In the genomic region with DNA sequence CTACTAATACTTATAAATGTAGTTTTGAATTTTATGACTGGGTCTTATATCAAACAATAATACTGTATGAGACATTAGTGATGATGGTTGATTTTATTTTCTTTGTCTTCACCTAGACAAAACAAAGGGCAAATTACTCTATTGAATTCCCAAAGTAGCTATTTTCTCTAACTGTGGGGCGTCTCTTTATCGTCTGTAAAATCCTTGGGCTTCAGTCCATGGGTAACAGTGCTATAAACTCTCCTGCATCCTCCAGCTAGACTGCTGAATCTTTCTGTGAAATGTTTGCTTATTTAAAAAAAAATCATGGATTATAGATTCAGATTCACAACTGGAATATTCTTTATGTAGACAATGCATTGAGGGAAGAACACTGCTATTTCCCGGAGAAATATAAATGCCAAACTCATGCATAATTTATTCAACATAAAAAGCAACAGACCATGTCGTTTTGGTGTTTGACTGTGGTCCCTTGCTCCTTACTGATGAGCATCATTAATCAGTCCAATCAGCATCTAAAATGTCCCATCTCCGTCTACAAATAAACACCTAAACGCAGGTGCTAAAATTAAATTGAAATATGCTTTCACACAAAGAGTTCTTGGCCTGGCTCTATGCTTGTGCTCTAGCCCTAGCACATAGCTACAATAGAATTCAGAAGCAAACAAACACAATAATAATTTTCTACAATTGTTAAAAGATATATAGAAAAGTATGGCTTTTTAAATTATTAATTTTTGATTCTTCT, we compare ENCODE assay signal across 17 mouse cellular contexts.
"Had no signal": no experiment of that assay in that cellular context is flagged by ENCODE, and none has a peak within 500 bp of the region (broad histone marks: within the 10 kb centered on the region; RNA-seq: fewer than 3 reads in every experiment).

No protein-coding gene starts in this region.

- H3K9ac ChIP-seq: kidney, embryonic 15.5 days; limb, embryonic 12.5 days; limb, embryonic 15.5 days; liver, embryonic 12.5 days; liver, embryonic 15.5 days; lung, embryonic 15.5 days had no signal

- H3K27me3 ChIP-seq: kidney, embryonic 15.5 days; limb, embryonic 12.5 days; limb, embryonic 15.5 days; liver, embryonic 12.5 days; liver, embryonic 15.5 days; lung, embryonic 15.5 days had no signal

- H3K4me2 ChIP-seq: kidney, embryonic 15.5 days; limb, embryonic 12.5 days; limb, embryonic 15.5 days; liver, embryonic 12.5 days; liver, embryonic 15.5 days; lung, embryonic 15.5 days; midbrain, embryonic 11.5 days had no signal

- H3K4me3 ChIP-seq: kidney, embryonic 15.5 days; limb, embryonic 12.5 days; limb, embryonic 15.5 days; liver, embryonic 12.5 days; liver, embryonic 15.5 days; lung, embryonic 15.5 days had no signal

- H3K36me3 ChIP-seq: kidney, embryonic 15.5 days; limb, embryonic 12.5 days; limb, embryonic 15.5 days; liver, embryonic 12.5 days; liver, embryonic 15.5 days; lung, embryonic 15.5 days had no signal

- H3K27ac ChIP-seq: kidney, embryonic 15.5 days; limb, embryonic 12.5 days; limb, embryonic 15.5 days; liver, embryonic 12.5 days; liver, embryonic 15.5 days; lung, embryonic 15.5 days had no signal

- H3K9me3 ChIP-seq: kidney, embryonic 15.5 days; limb, embryonic 12.5 days; limb, embryonic 15.5 days; lung, embryonic 15.5 days had no signal

- DNase-seq: kidney, adult 2 months; kidney, postnatal 10 days; kidney, postnatal 4 days; left cerebral cortex, postnatal 4 days; lung, adult 18-20 months; lung, postnatal 10 days; lung, postnatal 36 days; midbrain, embryonic 14.5 days; thymus, postnatal 25 days had no signal

- ATAC-seq: intestine, postnatal 0 days; liver, embryonic 12.5 days had no signal

- H3K4me1 ChIP-seq: kidney, embryonic 15.5 days; limb, embryonic 15.5 days; liver, embryonic 12.5 days; liver, embryonic 15.5 days had no signal
